Comparison of ENCODE assay signal across 8 mouse cellular contexts in genomic region chr12:84468701-84469100, GRCm38 (mm10). TPM values are rescaled to one million over a fixed set of nuclear protein-coding genes. Genes with fewer than 3 reads are reported as not detected.
DNase-seq lines count a peak whose midpoint lies in the region; ATAC-seq and TF ChIP-seq lines count a peak whose summit lies in the region.

No protein-coding gene starts in this region.

- H3K27me3 ChIP-seq in embryonic facial prominence, embryonic 11.5 days (ENCODE audit: control insufficient read depth, insufficient read depth, low read length), result no peaks in the 10 kb centered on the region
- H3K27me3 ChIP-seq in embryonic facial prominence, embryonic 10.5 days (replicated peaks; ENCODE audit: low read depth, poor library complexity, severe bottlenecking), result no peaks in the 10 kb centered on the region
- H3K27me3 ChIP-seq in limb, embryonic 14.5 days (ENCODE audit: control insufficient read depth, insufficient read depth, low read length), result no peaks in the 10 kb centered on the region
- H3K27me3 ChIP-seq in limb, embryonic 10.5 days (ENCODE audit: low read depth, poor library complexity, severe bottlenecking), result no peaks in the 10 kb centered on the region
- H3K27me3 ChIP-seq in heart, embryonic 11.5 days (ENCODE audit: control insufficient read depth, insufficient read depth, low read length), result no peaks in the 10 kb centered on the region

- TF ChIP-seq POLR2A in limb, embryonic 14.5 days (IDR thresholded peaks at IDR 0.05; ENCODE audit: borderline replicate concordance, extremely low read depth, insufficient read depth, insufficient read length), result no peak

- DNase-seq in embryonic facial prominence, embryonic 11.5 days (ENCODE audit: low spot score), result peak; percentile 78
- no peak for DNase-seq in embryonic facial prominence, embryonic 10.5 days (ENCODE audit: low spot score)
- DNase-seq in limb, embryonic 14.5 days (ENCODE audit: low spot score), result peak; percentile 73
- DNase-seq in limb, embryonic 10.5 days (ENCODE audit: low spot score), result no peak
- peak; percentile 32 for DNase-seq in c-Kit-negative CD71-positive TER-119-positive erythroid progenitor cells, embryonic 14.5 days (ENCODE audit: low read depth, low spot score)
- DNase-seq in ovary, postnatal 14 days (ENCODE audit: low spot score), result no peak

- H3K4me1 ChIP-seq in embryonic facial prominence, embryonic 11.5 days (ENCODE audit: control insufficient read depth, insufficient read depth, low read length), result no peaks in the 10 kb centered on the region
- no peaks in the 10 kb centered on the region for H3K4me1 ChIP-seq in embryonic facial prominence, embryonic 10.5 days
- H3K4me1 ChIP-seq in limb, embryonic 14.5 days (ENCODE audit: control insufficient read depth, insufficient read depth, low read length), result no peaks in the 10 kb centered on the region
- no peaks in the 10 kb centered on the region for H3K4me1 ChIP-seq in limb, embryonic 10.5 days
- no peaks in the 10 kb centered on the region for H3K4me1 ChIP-seq in heart, embryonic 11.5 days (ENCODE audit: control insufficient read depth, insufficient read depth, low read length)

- no peak for ATAC-seq in embryonic facial prominence, embryonic 11.5 days (replicated peaks; ENCODE audit: insufficient number of reproducible peaks, low FRiP score, low TSS enrichment, low read depth)
- ATAC-seq in limb, embryonic 14.5 days (ENCODE audit: low FRiP score, low read depth), result no peak
- ATAC-seq in monocyte, adult 5-6 weeks (replicated peaks; ENCODE audit: insufficient number of reproducible peaks, low FRiP score, low TSS enrichment, poor library complexity, severe bottlenecking), result 0 out of 2 replicates have a peak, but pooled peaks have one; percentile 56
- no peak for ATAC-seq in heart, embryonic 11.5 days (replicated peaks; ENCODE audit: insufficient number of reproducible peaks, low FRiP score, low TSS enrichment)

- H3K36me3 ChIP-seq in embryonic facial prominence, embryonic 11.5 days (replicated peaks; ENCODE audit: control insufficient read depth, insufficient read depth, low read depth, low read length), result no peaks in the 10 kb centered on the region
- peaks cover 52% of the 10 kb centered on the region for H3K36me3 ChIP-seq in embryonic facial prominence, embryonic 10.5 days (replicated peaks)
- peaks cover 34% of the 10 kb centered on the region for H3K36me3 ChIP-seq in limb, embryonic 14.5 days (ENCODE audit: control insufficient read depth, insufficient read depth, low read length)
- H3K36me3 ChIP-seq in limb, embryonic 10.5 days, result peaks cover 47% of the 10 kb centered on the region
- H3K36me3 ChIP-seq in heart, embryonic 11.5 days (ENCODE audit: control insufficient read depth, insufficient read depth, low read length), result peaks cover 2% of the 10 kb centered on the region; the same call in 1 of the 2 replicates

- no peaks in the 10 kb centered on the region for H3K9me3 ChIP-seq in embryonic facial prominence, embryonic 11.5 days (replicated peaks; ENCODE audit: control insufficient read depth, low read length)
- H3K9me3 ChIP-seq in embryonic facial prominence, embryonic 10.5 days, result no peaks in the 10 kb centered on the region
- H3K9me3 ChIP-seq in limb, embryonic 14.5 days (ENCODE audit: control insufficient read depth, low read length), result no peaks in the 10 kb centered on the region
- no peaks in the 10 kb centered on the region for H3K9me3 ChIP-seq in limb, embryonic 10.5 days (replicated peaks)
- H3K9me3 ChIP-seq in heart, embryonic 11.5 days (replicated peaks; ENCODE audit: control insufficient read depth, low read length), result no peaks in the 10 kb centered on the region

- 0% methylated on average over 1 of the region's 1 CpGs for WGBS in embryonic facial prominence, embryonic 11.5 days
- 3% methylated on average over 1 of the region's 1 CpGs for WGBS in embryonic facial prominence, embryonic 10.5 days
- 0% methylated on average over 1 of the region's 1 CpGs for WGBS in limb, embryonic 14.5 days
- 7% methylated on average over 1 of the region's 1 CpGs for WGBS in limb, embryonic 10.5 days
- 3% methylated on average over 1 of the region's 1 CpGs for WGBS in heart, embryonic 11.5 days (ENCODE audit: insufficient replicate concordance)

- H3K4me3 ChIP-seq in embryonic facial prominence, embryonic 11.5 days (ENCODE audit: low read depth, low read length), result no peak overlapping the region
- no peak overlapping the region for H3K4me3 ChIP-seq in embryonic facial prominence, embryonic 10.5 days
- no peak overlapping the region for H3K4me3 ChIP-seq in limb, embryonic 14.5 days (replicated peaks; ENCODE audit: low read length)
- H3K4me3 ChIP-seq in limb, embryonic 10.5 days, result no peak overlapping the region
- H3K4me3 ChIP-seq in heart, embryonic 11.5 days (ENCODE audit: low read depth, low read length), result no peak overlapping the region

- no peak overlapping the region for H3K4me2 ChIP-seq in embryonic facial prominence, embryonic 11.5 days (ENCODE audit: low read depth, low read length)
- H3K4me2 ChIP-seq in limb, embryonic 14.5 days (replicated peaks; ENCODE audit: low read depth, low read length, severe bottlenecking), result no peak overlapping the region
- no peak overlapping the region for H3K4me2 ChIP-seq in heart, embryonic 11.5 days

- no peak overlapping the region for H3K27ac ChIP-seq in embryonic facial prominence, embryonic 11.5 days (replicated peaks; ENCODE audit: low read depth, low read length)
- H3K27ac ChIP-seq in embryonic facial prominence, embryonic 10.5 days (replicated peaks), result no peak overlapping the region
- no peak overlapping the region for H3K27ac ChIP-seq in limb, embryonic 14.5 days (replicated peaks; ENCODE audit: low read depth, low read length)
- no peak overlapping the region for H3K27ac ChIP-seq in limb, embryonic 10.5 days
- no peak overlapping the region for H3K27ac ChIP-seq in heart, embryonic 11.5 days (ENCODE audit: low read depth, low read length)

- no peak overlapping the region for H3K9ac ChIP-seq in embryonic facial prominence, embryonic 11.5 days (replicated peaks; ENCODE audit: low read length)
- no peak overlapping the region for H3K9ac ChIP-seq in limb, embryonic 14.5 days (ENCODE audit: low read depth, low read length, severe bottlenecking)
- H3K9ac ChIP-seq in heart, embryonic 11.5 days (ENCODE audit: low read depth, low read length), result no peak overlapping the region

RNA-seq across cellular contexts. Expression of gene Lin52, which starts 17.5 kb away (rescaled TPM):
- 35.8 and 36.1 TPM in 2 replicates for polyA plus RNA-seq in embryonic facial prominence, embryonic 11.5 days (2014; fragmentation: Nextera tagmentation; extraction: Ambion mirVana)
- polyA plus RNA-seq in embryonic facial prominence, embryonic 10.5 days (2016; fragmentation: Nextera tagmentation; extraction: Ambion mirVana), result 28.4 and 28.6 TPM in 2 replicates
- polyA plus RNA-seq in limb, embryonic 14.5 days (2012; rRNA removed), result 17.3 and 26.9 TPM in 2 replicates
- polyA plus RNA-seq in limb, embryonic 14.5 days (2014; fragmentation: Nextera tagmentation; extraction: Ambion mirVana), result 17.9 and 24.2 TPM in 2 replicates
- polyA plus RNA-seq in limb, embryonic 10.5 days (2016; fragmentation: Nextera tagmentation; extraction: Ambion mirVana), result 25.8 and 29.2 TPM in 2 replicates
- 21.2 to 23.0 TPM (median 21.7 TPM) in 3 replicates for total RNA-seq in monocyte, adult 5-6 weeks (2017)
- polyA plus RNA-seq in heart, embryonic 11.5 days (2014; fragmentation: Nextera tagmentation; extraction: Ambion mirVana), result 17.3 and 19.1 TPM in 2 replicates

RNA-seq across cellular contexts. Expression of gene Aldh6a1, which starts 17.9 kb away (rescaled TPM):
- polyA plus RNA-seq in embryonic facial prominence, embryonic 11.5 days (2014; fragmentation: Nextera tagmentation; extraction: Ambion mirVana), result 31.4 and 33.5 TPM in 2 replicates
- polyA plus RNA-seq in embryonic facial prominence, embryonic 10.5 days (2016; fragmentation: Nextera tagmentation; extraction: Ambion mirVana), result 16.0 and 18.2 TPM in 2 replicates
- polyA plus RNA-seq in limb, embryonic 14.5 days (2012; rRNA removed), result 18.9 and 19.0 TPM in 2 replicates
- polyA plus RNA-seq in limb, embryonic 14.5 days (2014; fragmentation: Nextera tagmentation; extraction: Ambion mirVana), result 37.9 and 41.2 TPM in 2 replicates
- 13.2 and 20.6 TPM in 2 replicates for polyA plus RNA-seq in limb, embryonic 10.5 days (2016; fragmentation: Nextera tagmentation; extraction: Ambion mirVana)
- 3.8 to 6.3 TPM (median 4.5 TPM) in 3 replicates for total RNA-seq in monocyte, adult 5-6 weeks (2017)
- polyA plus RNA-seq in heart, embryonic 11.5 days (2014; fragmentation: Nextera tagmentation; extraction: Ambion mirVana), result 38.6 and 41.4 TPM in 2 replicates

RNA-seq across cellular contexts. Expression of gene Rnf113a2, which starts 51.7 kb away (rescaled TPM):
- polyA plus RNA-seq in embryonic facial prominence, embryonic 11.5 days (2014; fragmentation: Nextera tagmentation; extraction: Ambion mirVana), result 29.4 and 30.0 TPM in 2 replicates
- 23.3 and 24.6 TPM in 2 replicates for polyA plus RNA-seq in embryonic facial prominence, embryonic 10.5 days (2016; fragmentation: Nextera tagmentation; extraction: Ambion mirVana)
- polyA plus RNA-seq in limb, embryonic 14.5 days (2012; rRNA removed), result 10.4 and 18.1 TPM in 2 replicates
- polyA plus RNA-seq in limb, embryonic 14.5 days (2014; fragmentation: Nextera tagmentation; extraction: Ambion mirVana), result 21.6 and 24.5 TPM in 2 replicates
- polyA plus RNA-seq in limb, embryonic 10.5 days (2016; fragmentation: Nextera tagmentation; extraction: Ambion mirVana), result 23.1 and 24.8 TPM in 2 replicates
- 66.2 to 82.0 TPM (median 67.1 TPM) in 3 replicates for total RNA-seq in monocyte, adult 5-6 weeks (2017)
- 21.6 and 26.1 TPM in 2 replicates for polyA plus RNA-seq in heart, embryonic 11.5 days (2014; fragmentation: Nextera tagmentation; extraction: Ambion mirVana)

RNA-seq across cellular contexts. Expression of gene Bbof1, which starts 59.8 kb away (rescaled TPM):
- polyA plus RNA-seq in embryonic facial prominence, embryonic 11.5 days (2014; fragmentation: Nextera tagmentation; extraction: Ambion mirVana), result 0.41 and 0.49 TPM in 2 replicates
- 0.49 and 0.80 TPM in 2 replicates for polyA plus RNA-seq in embryonic facial prominence, embryonic 10.5 days (2016; fragmentation: Nextera tagmentation; extraction: Ambion mirVana)
- 0.55 and 1.3 TPM in 2 replicates for polyA plus RNA-seq in limb, embryonic 14.5 days (2012; rRNA removed)
- polyA plus RNA-seq in limb, embryonic 14.5 days (2014; fragmentation: Nextera tagmentation; extraction: Ambion mirVana), result 0.95 and 1.1 TPM in 2 replicates
- polyA plus RNA-seq in limb, embryonic 10.5 days (2016; fragmentation: Nextera tagmentation; extraction: Ambion mirVana), result 0.36 and 0.51 TPM in 2 replicates
- total RNA-seq in monocyte, adult 5-6 weeks (2017), result 0.75 to 0.87 TPM in 2 of 3 replicates, not detected in the other
- 1.1 and 2.5 TPM in 2 replicates for polyA plus RNA-seq in heart, embryonic 11.5 days (2014; fragmentation: Nextera tagmentation; extraction: Ambion mirVana)

RNA-seq across cellular contexts. Expression of gene Entpd5, which starts 59.9 kb away (rescaled TPM):
- polyA plus RNA-seq in embryonic facial prominence, embryonic 11.5 days (2014; fragmentation: Nextera tagmentation; extraction: Ambion mirVana), result 9.0 and 10.9 TPM in 2 replicates
- 8.1 and 10.0 TPM in 2 replicates for polyA plus RNA-seq in embryonic facial prominence, embryonic 10.5 days (2016; fragmentation: Nextera tagmentation; extraction: Ambion mirVana)
- polyA plus RNA-seq in limb, embryonic 14.5 days (2012; rRNA removed), result 7.7 and 8.0 TPM in 2 replicates
- 12.2 and 12.7 TPM in 2 replicates for polyA plus RNA-seq in limb, embryonic 14.5 days (2014; fragmentation: Nextera tagmentation; extraction: Ambion mirVana)
- 7.8 and 8.9 TPM in 2 replicates for polyA plus RNA-seq in limb, embryonic 10.5 days (2016; fragmentation: Nextera tagmentation; extraction: Ambion mirVana)
- total RNA-seq in monocyte, adult 5-6 weeks (2017), result 7.0 to 10.6 TPM (median 8.4 TPM) in 3 replicates
- polyA plus RNA-seq in heart, embryonic 11.5 days (2014; fragmentation: Nextera tagmentation; extraction: Ambion mirVana), result 26.9 and 29.0 TPM in 2 replicates

Comparison
In these comparisons a context has a peak if more than half of its experiments do, and no peak if none do; other contexts are left out.
1. DNase-seq: peak in embryonic facial prominence, embryonic 11.5 days (single experiment), limb, embryonic 14.5 days (single experiment) and c-Kit-negative CD71-positive TER-119-positive erythroid progenitor cells, embryonic 14.5 days (single experiment); none in embryonic facial prominence, embryonic 10.5 days (single experiment), limb, embryonic 10.5 days (single experiment) and ovary, postnatal 14 days (single experiment).